8 mouse cellular contexts compared by ENCODE assay signal in the genomic region with DNA sequence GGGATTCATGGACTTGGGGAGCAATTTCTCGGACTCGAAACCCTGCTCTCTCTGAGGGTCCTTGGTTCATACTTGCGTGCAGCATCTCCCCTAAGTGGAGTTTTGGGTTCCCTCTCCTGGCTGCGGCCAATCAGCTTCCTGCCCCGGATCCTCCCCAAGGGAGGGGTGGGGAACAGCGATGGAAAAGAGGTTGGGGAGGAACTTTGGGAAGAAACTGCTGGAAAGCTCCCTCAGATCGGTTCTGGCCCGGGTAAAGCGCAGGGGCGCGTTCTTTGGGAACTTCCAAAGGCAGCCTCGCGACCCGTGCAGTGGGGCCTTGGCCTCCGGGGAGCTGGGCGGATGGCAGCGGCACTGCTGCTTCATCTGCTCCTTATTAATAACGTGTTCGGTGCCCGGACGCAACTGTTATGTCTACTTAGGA. TPM values are rescaled to one million over a fixed set of nuclear protein-coding genes. Genes with fewer than 3 reads are reported as not detected.
DNase-seq lines count a peak whose midpoint lies in the region; ATAC-seq and TF ChIP-seq lines count a peak whose summit lies in the region.

No protein-coding gene starts in this region.

- H3K36me3 ChIP-seq in MEL (ENCODE audit: control insufficient read depth in 1 of 2, insufficient read depth in 2 of 2, low read length in 2 of 2) = peaks cover 0 to 12% of the 10 kb centered on the region in 2 experiments; a peak in 2 of 4 replicates
- no peaks in the 10 kb centered on the region for H3K36me3 ChIP-seq in heart, postnatal 0 days (replicated peaks; ENCODE audit: control insufficient read depth, insufficient read depth, low read length)
- H3K36me3 ChIP-seq in limb, embryonic 15.5 days = no peaks in the 10 kb centered on the region
- H3K36me3 ChIP-seq in neural tube, embryonic 11.5 days (ENCODE audit: control insufficient read depth, insufficient read depth, low read length) = no peaks in the 10 kb centered on the region

- no peak for TF ChIP-seq RAD21 in MEL (IDR thresholded peaks at IDR 0.05; ENCODE audit: low read depth, low read length)

- DNase-seq in layer of hippocampus, adult 11-12 months (ENCODE audit: low spot score) = peak; percentile 23
- no peak for DNase-seq in layer of hippocampus, adult 9-10 months (ENCODE audit: low spot score)
- DNase-seq in MEL (ENCODE audit: low read depth, low spot score) = peak; percentile 70
- DNase-seq in heart, postnatal 0 days (ENCODE audit: low spot score) = peak; percentile 15
- peak; percentile 70 for DNase-seq in neural tube, embryonic 11.5 days (ENCODE audit: low spot score)
- DNase-seq in frontal cortex, postnatal 25 days (ENCODE audit: low spot score in 2 of 2) = no peak

- no peak overlapping the region for H3K27ac ChIP-seq in MEL (ENCODE audit: control insufficient read depth, low read depth, low read length)
- H3K27ac ChIP-seq in embryonic fibroblast, embryonic 13.5 days (ENCODE audit: insufficient read depth, low read length) = no peak overlapping the region
- H3K27ac ChIP-seq in heart, postnatal 0 days (ENCODE audit: low read depth) = peak overlapping the region; percentile 85
- H3K27ac ChIP-seq in limb, embryonic 15.5 days = peak overlapping the region; percentile 94
- peak overlapping the region; percentile 82 for H3K27ac ChIP-seq in neural tube, embryonic 11.5 days (ENCODE audit: low read depth, low read length)

- H3K4me2 ChIP-seq in heart, postnatal 0 days (ENCODE audit: low read depth, low read length) = peak overlapping the region; percentile 94
- H3K4me2 ChIP-seq in limb, embryonic 15.5 days = peak overlapping the region; percentile 86
- H3K4me2 ChIP-seq in neural tube, embryonic 11.5 days (ENCODE audit: low read depth) = peak overlapping the region; percentile 89

- TF ChIP-seq CTCF in MEL (IDR thresholded peaks at IDR 0.05 in 2 of 3, conservative IDR thresholded peaks at IDR 0.05 in 1 of 3; ENCODE audit: control insufficient read depth in 1 of 3, insufficient read depth in 1 of 3, low read depth in 2 of 3, low read length in 3 of 3, poor library complexity in 1 of 3, severe bottlenecking in 1 of 3) = no peak
- TF ChIP-seq CTCF in embryonic fibroblast, embryonic 13.5 days (IDR thresholded peaks at IDR 0.05; ENCODE audit: borderline replicate concordance, insufficient read depth, low read length) = no peak
- TF ChIP-seq CTCF in heart, postnatal 0 days (IDR thresholded peaks at IDR 0.05; ENCODE audit: low read depth) = no peak

- no peaks in the 10 kb centered on the region for H3K27me3 ChIP-seq in MEL (ENCODE audit: control insufficient read depth in 1 of 2, insufficient read depth in 2 of 2, low read length in 2 of 2)
- H3K27me3 ChIP-seq in heart, postnatal 0 days (ENCODE audit: control insufficient read depth, insufficient read depth, low read length) = no peaks in the 10 kb centered on the region
- H3K27me3 ChIP-seq in limb, embryonic 15.5 days = no peaks in the 10 kb centered on the region
- H3K27me3 ChIP-seq in neural tube, embryonic 11.5 days (ENCODE audit: control insufficient read depth, insufficient read depth, low read length) = no peaks in the 10 kb centered on the region

- no peaks in the 10 kb centered on the region for H3K9me3 ChIP-seq in MEL (replicated peaks; ENCODE audit: insufficient read depth, low read length)
- no peaks in the 10 kb centered on the region for H3K9me3 ChIP-seq in heart, postnatal 0 days (replicated peaks; ENCODE audit: control insufficient read depth, low read length)
- no peaks in the 10 kb centered on the region for H3K9me3 ChIP-seq in limb, embryonic 15.5 days
- no peaks in the 10 kb centered on the region for H3K9me3 ChIP-seq in neural tube, embryonic 11.5 days (ENCODE audit: control insufficient read depth, low read length)

- no peaks in the 10 kb centered on the region; the same call in 1 of the 2 replicates for H3K79me2 ChIP-seq in MEL (ENCODE audit: control insufficient read depth, insufficient read depth, low read length, poor library complexity)

- H3K4me3 ChIP-seq in MEL (ENCODE audit: control insufficient read depth in 1 of 2, insufficient read depth in 1 of 2, low read depth in 2 of 2, low read length in 2 of 2) = peak overlapping the region; percentile 80 to 87
- H3K4me3 ChIP-seq in embryonic fibroblast, embryonic 13.5 days (ENCODE audit: insufficient read depth, low read length) = peak overlapping the region; percentile 54
- H3K4me3 ChIP-seq in heart, postnatal 0 days (ENCODE audit: low read depth, low read length) = peak overlapping the region; percentile 82
- peak overlapping the region; percentile 72 for H3K4me3 ChIP-seq in limb, embryonic 15.5 days
- peak overlapping the region; percentile 82 for H3K4me3 ChIP-seq in neural tube, embryonic 11.5 days (ENCODE audit: low read depth, low read length)

- ATAC-seq in heart, postnatal 0 days (ENCODE audit: insufficient read depth, low read depth) = 0 out of 2 replicates have a peak, but pooled peaks have one; percentile 3
- 0 out of 2 replicates have a peak, but pooled peaks have one; percentile 11 for ATAC-seq in limb, embryonic 15.5 days (ENCODE audit: insufficient number of reproducible peaks, low FRiP score, low TSS enrichment, low read depth)
- ATAC-seq in neural tube, embryonic 11.5 days (ENCODE audit: insufficient read depth, low FRiP score, low TSS enrichment) = peak; percentile 6

- peaks cover 7 to 12% of the 10 kb centered on the region in 2 experiments for H3K4me1 ChIP-seq in MEL (ENCODE audit: control insufficient read depth in 1 of 2, insufficient read depth in 2 of 2, low read length in 2 of 2)
- no peaks in the 10 kb centered on the region for H3K4me1 ChIP-seq in embryonic fibroblast, embryonic 13.5 days (ENCODE audit: control insufficient read depth, insufficient read depth, low read length)
- peaks cover 43% of the 10 kb centered on the region for H3K4me1 ChIP-seq in heart, postnatal 0 days (ENCODE audit: control insufficient read depth, insufficient read depth)
- peaks cover 41% of the 10 kb centered on the region for H3K4me1 ChIP-seq in limb, embryonic 15.5 days
- peaks cover 26% of the 10 kb centered on the region for H3K4me1 ChIP-seq in neural tube, embryonic 11.5 days (ENCODE audit: control insufficient read depth, insufficient read depth, low read length)

- TF ChIP-seq EP300 in MEL (IDR thresholded peaks at IDR 0.05; ENCODE audit: low read depth in 1 of 2, low read length in 2 of 2) = no peak
- no peak for TF ChIP-seq EP300 in heart, postnatal 0 days (IDR thresholded peaks at IDR 0.05; ENCODE audit: low read depth)

- H3K9ac ChIP-seq in MEL (ENCODE audit: control insufficient read depth, low read depth, low read length, poor library complexity, severe bottlenecking) = peak overlapping the region; percentile 79
- peak overlapping the region; percentile 76 for H3K9ac ChIP-seq in heart, postnatal 0 days (replicated peaks; ENCODE audit: low read depth, low read length)
- peak overlapping the region; percentile 70 for H3K9ac ChIP-seq in limb, embryonic 15.5 days
- H3K9ac ChIP-seq in neural tube, embryonic 11.5 days (ENCODE audit: low read length) = peak overlapping the region; percentile 87

- WGBS in heart, postnatal 0 days = under 1% methylated on average over 21 of the region's 21 CpGs
- WGBS in limb, embryonic 15.5 days = under 1% methylated on average over 21 of the region's 21 CpGs
- WGBS in neural tube, embryonic 11.5 days = 0% methylated on average over 21 of the region's 21 CpGs

- TF ChIP-seq POLR2A in MEL (IDR thresholded peaks at IDR 0.05; ENCODE audit: control insufficient read depth in 1 of 2, insufficient read depth in 1 of 2, low read depth in 1 of 2, low read length in 2 of 2, poor library complexity in 1 of 2) = no peak
- peak; percentile 44; the same call in 1 of the 2 replicates for TF ChIP-seq POLR2A in embryonic fibroblast, embryonic 13.5 days (IDR thresholded peaks at IDR 0.05; ENCODE audit: low read depth, low read length)

TF ChIP-seq in MEL, 35 proteins besides CTCF, POLR2A, EP300 and RAD21:
- peak; percentile 43; the same call in 1 of the 2 replicates for TF ChIP-seq TBP (IDR thresholded peaks at IDR 0.05; ENCODE audit: low read depth, low read length)
- no peak for TF ChIP-seq ZNF384 (IDR thresholded peaks at IDR 0.05; ENCODE audit: low read depth, low read length)
- no peak for TF ChIP-seq MAFK (IDR thresholded peaks at IDR 0.05; ENCODE audit: borderline replicate concordance, low read depth, low read length)
- TF ChIP-seq TCF12 (IDR thresholded peaks at IDR 0.05; ENCODE audit: low read depth, low read length) = no peak
- no peak for TF ChIP-seq E2F4 (IDR thresholded peaks at IDR 0.05; ENCODE audit: borderline replicate concordance, low read depth, low read length)
- TF ChIP-seq MYB (IDR thresholded peaks at IDR 0.05; ENCODE audit: low read depth, low read length) = no peak
- no peak for TF ChIP-seq POLR2AphosphoS2 (IDR thresholded peaks at IDR 0.05; ENCODE audit: low read length)
- TF ChIP-seq ETS1 (IDR thresholded peaks at IDR 0.05; ENCODE audit: low read depth, low read length) = no peak
- no peak for TF ChIP-seq MAX (IDR thresholded peaks at IDR 0.05; ENCODE audit: low read length)

RNA-seq across cellular contexts. Expression of gene Lrp4, which starts 1.0 kb away (rescaled TPM):
- total RNA-seq in MEL (2012; rRNA removed) = 1.1 and 1.3 TPM in 2 replicates
- 1 to 10 TPM in 1 of 2 experiments, not detected in 1; 2.8 TPM for polyA plus RNA-seq in MEL (2012; ENCODE audit: insufficient read depth in 1 of 2, insufficient read length in 2 of 2, low read depth in 1 of 2, low replicate concordance in 2 of 2, missing spikeins in 1 of 2)
- polyA plus RNA-seq in embryonic fibroblast, embryonic 13.5 days (2011; ENCODE audit: insufficient read length, low read depth, missing spikeins) = 5.1 and 7.0 TPM in 2 replicates
- total RNA-seq in heart, postnatal 0 days (2014; rRNA removed; ENCODE audit: low replicate concordance) = 12.2 and 22.3 TPM in 2 replicates
- 2.7 and 2.8 TPM in 2 replicates for polyA plus RNA-seq in heart, postnatal 0 days (2015; fragmentation: Nextera tagmentation; extraction: Ambion mirVana)
- 9.3 and 9.6 TPM in 2 replicates for polyA plus RNA-seq in limb, embryonic 15.5 days (2015; fragmentation: Nextera tagmentation; extraction: Ambion mirVana)
- 5.4 and 5.8 TPM in 2 replicates for polyA plus RNA-seq in neural tube, embryonic 11.5 days (2014; fragmentation: Nextera tagmentation; extraction: Ambion mirVana)

RNA-seq across cellular contexts. Expression of gene 1110051M20Rik, which starts 13.8 kb away (rescaled TPM):
- total RNA-seq in MEL (2012; rRNA removed) = 20.2 and 23.0 TPM in 2 replicates
- polyA plus RNA-seq in MEL (2012; ENCODE audit: insufficient read depth in 1 of 2, insufficient read length in 2 of 2, low read depth in 1 of 2, low replicate concordance in 2 of 2, missing spikeins in 1 of 2) = 10 to 100 TPM in 1 of 2 experiments, not detected in 1; 23.3 TPM
- polyA plus RNA-seq in embryonic fibroblast, embryonic 13.5 days (2011; ENCODE audit: insufficient read length, low read depth, missing spikeins) = 36.3 and 44.5 TPM in 2 replicates
- total RNA-seq in heart, postnatal 0 days (2014; rRNA removed; ENCODE audit: low replicate concordance) = 24.5 and 32.0 TPM in 2 replicates
- 24.6 and 27.8 TPM in 2 replicates for polyA plus RNA-seq in heart, postnatal 0 days (2015; fragmentation: Nextera tagmentation; extraction: Ambion mirVana)
- polyA plus RNA-seq in limb, embryonic 15.5 days (2015; fragmentation: Nextera tagmentation; extraction: Ambion mirVana) = 51.6 and 54.1 TPM in 2 replicates
- 98.5 and 98.6 TPM in 2 replicates for polyA plus RNA-seq in neural tube, embryonic 11.5 days (2014; fragmentation: Nextera tagmentation; extraction: Ambion mirVana)

Comparison
In these comparisons a context has a peak if more than half of its experiments do, and no peak if none do; other contexts are left out.
1. DNase-seq: peak in layer of hippocampus, adult 11-12 months (single experiment), MEL (single experiment), heart, postnatal 0 days (single experiment) and neural tube, embryonic 11.5 days (single experiment); none in layer of hippocampus, adult 9-10 months (single experiment) and frontal cortex, postnatal 25 days (0 of 2).
2. H3K27ac ChIP-seq: peak in heart, postnatal 0 days (single experiment), limb, embryonic 15.5 days (single experiment) and neural tube, embryonic 11.5 days (single experiment); none in MEL (single experiment) and embryonic fibroblast, embryonic 13.5 days (single experiment).
3. Peak in every context shown above with its lines, with median percentiles within 50 percentile points of each other: H3K4me3 ChIP-seq, H3K9ac ChIP-seq, ATAC-seq and H3K4me2 ChIP-seq.